Mouse (Mus musculus): ENCODE measurements around the gene Sall1.

The Sall1 gene

DNA sequence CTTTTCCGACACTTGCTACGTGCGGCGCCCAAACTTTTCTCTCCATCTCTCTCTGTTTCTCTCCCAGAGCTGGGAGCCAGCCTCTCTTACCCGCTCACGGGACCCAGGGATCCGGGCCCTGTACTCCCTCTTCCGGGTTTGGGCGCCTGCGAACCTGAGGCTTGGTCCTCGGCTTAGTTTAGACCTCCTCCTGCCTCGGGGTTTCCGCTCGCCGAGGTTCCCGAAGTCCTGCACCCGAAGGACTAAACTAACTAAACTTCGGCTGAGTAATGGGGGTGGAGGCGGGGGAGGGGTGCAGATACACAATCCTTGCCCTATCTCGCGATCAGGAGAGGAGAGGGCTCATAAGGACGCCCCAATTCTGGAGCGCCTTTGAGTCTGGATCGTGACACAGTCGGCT lies at the start of gene Sall1:
TSS of gene Sall1 (minus strand) at position 223 of the 400 bp plus-strand sequence.
- DNase-seq (ENCODE audit: low spot score), result no peak

DNA sequence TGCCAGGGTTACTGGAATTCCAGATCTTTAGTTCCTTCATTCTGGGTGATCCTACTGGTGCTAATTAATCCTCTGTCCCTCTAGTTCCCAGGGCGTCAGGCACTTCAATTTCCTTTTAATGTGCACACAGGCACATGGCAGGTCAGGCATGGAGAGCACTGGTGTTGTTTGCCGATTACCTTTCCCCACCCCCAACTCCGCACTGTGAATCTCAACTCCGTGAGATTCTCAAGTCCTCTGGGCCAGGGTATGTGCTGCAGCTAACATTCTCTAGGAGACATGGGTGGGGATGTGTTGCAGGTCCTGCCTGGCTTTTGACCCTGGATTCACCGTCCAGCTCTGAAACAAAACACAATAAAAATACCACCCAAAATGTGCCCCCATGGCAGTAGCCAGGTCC lies 46.0 kb upstream of the Sall1 start:
- DNase-seq (ENCODE audit: low spot score), result no peak

DNA sequence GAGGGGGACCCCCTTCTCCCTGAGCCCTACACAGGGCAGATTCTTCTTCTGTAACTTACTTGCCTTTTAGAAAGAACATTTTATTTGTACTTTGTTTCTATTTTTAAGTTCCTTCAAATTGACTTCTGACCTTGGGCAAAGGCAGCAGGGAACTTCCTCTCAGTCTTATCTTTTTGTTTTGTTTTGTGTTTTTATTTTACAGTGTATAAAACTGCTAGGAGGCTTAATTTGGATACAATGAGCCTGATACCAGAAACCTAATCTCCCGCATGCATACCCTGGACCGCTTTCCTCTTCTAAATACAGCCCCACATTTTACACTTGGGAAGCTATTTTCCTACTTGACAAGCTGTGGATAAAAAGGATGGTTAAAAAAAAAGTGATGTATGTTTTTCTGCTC lies 35.2 kb upstream of the Sall1 start:
- no peak for DNase-seq (ENCODE audit: low spot score)

DNA sequence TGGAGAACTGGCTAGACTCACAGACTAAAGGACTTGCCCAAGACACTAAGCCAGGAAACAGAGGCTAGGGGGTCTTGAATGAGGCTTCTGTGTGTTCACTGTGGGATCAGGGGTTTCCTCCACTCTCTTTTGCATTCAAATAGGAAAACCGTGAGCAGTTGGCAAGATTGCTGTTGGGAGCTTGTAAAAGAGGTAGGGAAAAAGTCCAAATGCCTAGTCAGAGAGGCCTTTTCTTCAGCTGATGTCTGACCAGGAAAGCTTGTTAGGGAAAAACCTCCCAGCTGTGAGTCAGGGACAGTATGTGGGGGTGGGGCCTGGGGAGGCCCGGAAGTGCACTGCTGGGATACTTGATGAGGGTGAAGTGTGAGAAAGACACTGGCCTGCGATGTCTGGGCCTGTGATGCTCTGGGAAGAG lies 29.0 kb upstream of the Sall1 start:
- DNase-seq (ENCODE audit: low spot score), result no peak

DNA sequence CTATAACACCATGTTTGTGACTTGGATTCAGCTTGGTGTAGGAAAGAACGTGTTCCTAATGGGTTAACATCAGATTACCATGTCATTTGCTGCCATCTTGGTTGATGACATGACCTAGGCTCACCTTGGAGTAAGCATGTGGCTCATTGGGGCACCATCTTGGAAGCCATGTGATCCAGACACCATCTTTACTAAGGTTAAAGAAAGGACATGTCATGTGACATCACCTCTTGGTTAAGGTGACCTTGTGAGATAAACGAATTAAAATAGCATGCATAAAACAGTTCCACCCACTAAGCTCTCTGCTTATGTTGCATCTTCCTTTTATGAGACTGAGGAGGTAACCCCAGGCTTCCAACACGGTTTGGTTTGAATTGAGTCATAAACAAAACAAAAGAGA lies 23.5 kb upstream of the Sall1 start:
- DNase-seq (ENCODE audit: low spot score), result no peak

DNA sequence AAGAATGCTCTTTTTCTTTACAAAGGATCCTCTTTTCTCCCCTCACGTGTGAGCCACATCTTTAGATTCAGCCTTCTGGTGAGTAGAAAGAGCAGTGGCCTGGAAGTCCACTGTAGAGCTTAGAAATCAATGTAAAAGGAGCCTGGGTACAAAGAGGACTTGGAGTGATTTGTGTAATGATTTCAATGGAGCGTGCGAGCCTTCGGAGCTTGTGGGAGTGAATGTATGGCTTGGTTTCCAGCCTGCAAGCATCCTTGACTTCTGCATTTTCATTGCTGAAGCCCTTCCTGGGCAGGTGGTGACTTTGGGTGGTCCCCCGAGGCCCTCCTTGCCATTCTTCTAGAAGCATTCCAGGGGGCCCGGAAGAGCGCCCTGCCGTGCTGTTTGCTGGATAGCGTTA lies 20.1 kb upstream of the Sall1 start:
- DNase-seq (ENCODE audit: low spot score), result no peak

DNA sequence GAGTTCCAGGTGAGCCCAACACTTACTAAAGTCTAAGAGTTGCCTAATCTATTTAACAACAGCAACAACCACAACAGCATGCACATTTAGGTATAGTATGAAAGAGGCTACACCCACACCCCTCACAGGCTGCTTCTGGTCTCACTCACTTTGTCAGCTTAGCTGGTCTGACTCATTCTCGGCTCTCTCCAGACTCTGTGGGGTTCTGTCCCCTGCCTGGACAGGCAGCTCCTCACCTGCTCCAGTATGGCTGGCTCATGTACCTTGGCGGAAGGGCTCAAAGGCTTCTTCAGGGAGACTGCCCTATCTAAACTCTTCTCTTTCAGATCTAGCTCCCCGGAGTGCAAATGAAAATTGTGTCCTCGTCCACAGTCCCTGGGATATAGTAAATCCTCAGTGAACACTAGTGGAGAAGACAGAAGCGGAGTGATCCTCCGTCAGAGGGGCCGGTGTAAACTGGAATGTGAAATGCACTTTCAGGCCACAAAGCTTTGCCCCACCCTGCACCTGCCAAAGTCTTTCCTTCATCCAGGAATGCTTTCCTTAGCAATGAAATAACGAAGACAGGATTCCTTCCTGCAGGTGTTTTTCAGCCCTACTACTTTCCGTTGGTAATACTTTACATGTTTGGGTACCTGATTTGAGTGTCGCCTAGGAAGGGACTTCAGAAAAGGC lies 19.5 kb upstream of the Sall1 start:
- DNase-seq (ENCODE audit: low spot score), result no peak

DNA sequence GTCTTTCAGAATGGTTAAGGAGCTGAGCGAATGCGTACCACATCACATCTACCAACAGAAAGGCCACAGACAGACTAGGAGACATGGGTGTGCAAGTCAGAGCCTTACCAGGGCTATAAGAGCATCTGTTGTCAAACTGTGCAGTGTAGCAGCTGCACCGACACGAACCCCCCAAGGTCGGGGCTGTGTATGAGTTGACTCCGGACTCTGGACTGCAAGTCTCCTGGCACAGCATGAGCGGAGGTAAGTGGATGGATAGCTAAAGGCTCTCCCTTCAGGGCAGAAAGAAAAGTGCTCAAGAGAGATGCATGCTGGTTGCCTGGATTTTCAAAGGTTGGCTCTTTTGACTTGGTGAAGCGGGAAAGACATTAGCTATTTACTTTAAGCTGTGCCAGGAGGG lies 16.8 kb upstream of the Sall1 start:
- no peak for DNase-seq (ENCODE audit: low spot score)

DNA sequence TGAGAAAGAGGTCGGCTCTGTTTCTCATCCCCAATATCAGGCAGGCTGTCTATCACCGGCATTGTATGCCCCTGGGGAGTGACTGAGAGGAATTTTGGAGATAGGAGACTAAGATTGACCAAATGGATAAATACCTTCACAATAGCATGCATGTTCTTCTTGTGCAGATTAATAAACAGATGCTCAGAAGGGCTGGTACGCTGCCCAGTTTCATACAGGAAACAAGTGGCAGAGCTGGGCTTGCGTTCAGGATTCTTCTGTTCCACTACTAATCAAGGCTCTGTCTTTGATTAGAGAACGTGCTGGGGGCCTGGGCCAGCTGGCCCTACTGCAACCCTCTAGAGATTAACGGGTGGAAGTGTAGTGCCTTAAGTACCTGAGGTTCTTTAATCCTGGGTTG lies 15.5 kb upstream of the Sall1 start:
- DNase-seq (ENCODE audit: low spot score), result no peak

DNA sequence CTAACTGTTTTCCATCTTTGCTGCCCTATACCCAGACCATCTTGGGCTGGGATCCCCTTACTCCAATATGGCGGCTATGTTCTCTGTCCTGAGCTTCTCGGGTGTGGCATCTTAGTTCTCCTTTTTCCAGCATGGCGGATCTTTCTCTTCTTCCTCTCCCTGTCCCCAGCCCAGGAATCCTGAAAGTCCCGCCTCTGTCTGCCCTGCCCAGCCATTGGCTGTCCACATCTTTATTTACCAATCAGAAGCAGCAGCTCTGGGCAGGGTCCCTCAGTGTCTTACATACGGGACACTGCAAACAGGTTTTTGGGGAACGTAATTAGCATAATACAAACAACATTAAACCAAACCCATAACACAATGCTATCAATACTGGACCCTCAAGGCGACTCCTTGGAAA lies 8.9 kb upstream of the Sall1 start:
- no peak for DNase-seq (ENCODE audit: low spot score)

DNA sequence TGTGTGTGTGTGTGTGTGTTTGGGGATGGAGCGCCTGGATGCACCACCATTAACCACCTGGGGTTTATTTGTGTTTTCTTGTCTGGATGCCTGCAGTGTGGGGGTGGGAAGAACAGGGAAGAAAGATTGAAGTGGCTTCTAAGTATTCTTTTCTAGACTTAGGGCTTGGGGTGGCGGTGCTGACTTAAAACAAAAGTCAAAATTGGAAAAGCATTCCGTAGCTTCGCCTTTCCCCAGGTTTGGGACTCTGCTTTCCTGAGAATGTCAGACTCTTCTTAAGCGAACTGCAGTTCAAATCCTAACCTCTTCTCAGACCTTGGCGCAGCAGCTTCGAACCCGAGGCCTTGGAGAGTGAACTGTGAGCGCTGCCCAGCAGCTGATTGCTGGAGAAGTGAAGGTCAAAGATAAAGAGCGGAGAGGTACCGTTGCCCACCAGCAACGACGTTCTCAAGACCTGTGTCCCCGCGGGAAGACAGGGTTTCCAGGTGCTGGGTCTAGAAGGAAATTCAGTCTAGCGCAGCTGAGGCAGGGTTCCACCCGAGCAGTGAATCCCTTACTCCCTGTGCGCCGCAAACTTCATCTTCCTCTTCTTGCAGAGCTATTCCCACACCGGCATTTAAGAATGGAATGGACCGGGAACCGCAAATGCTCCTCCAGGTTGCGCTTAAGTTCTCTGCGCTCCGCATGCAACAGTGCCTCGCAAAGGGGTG lies 2.8 kb upstream of the Sall1 start:
- DNase-seq (ENCODE audit: low spot score), result no peak

DNA sequence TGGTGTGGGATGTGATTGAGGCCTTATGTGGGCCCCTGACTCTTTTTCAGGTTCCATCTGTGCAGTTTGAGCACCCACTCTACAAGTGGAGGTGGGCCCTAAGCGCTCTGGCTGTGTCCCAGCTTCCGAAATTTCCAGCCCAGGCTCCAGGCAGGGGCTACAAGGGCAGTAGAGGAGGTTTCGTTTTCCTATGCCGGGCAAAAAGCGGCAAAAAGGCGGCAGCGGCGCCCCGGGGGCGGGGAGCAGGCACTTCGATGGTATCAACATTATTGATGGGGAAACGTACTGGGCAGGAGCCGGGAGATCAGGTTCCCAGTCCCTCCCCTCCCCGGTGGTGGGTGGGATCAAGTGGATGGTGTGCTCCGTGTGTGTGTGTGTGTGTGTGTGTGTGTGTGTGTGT lies 2.3 kb upstream of the Sall1 start:
- no peak for DNase-seq (ENCODE audit: low spot score)

DNA sequence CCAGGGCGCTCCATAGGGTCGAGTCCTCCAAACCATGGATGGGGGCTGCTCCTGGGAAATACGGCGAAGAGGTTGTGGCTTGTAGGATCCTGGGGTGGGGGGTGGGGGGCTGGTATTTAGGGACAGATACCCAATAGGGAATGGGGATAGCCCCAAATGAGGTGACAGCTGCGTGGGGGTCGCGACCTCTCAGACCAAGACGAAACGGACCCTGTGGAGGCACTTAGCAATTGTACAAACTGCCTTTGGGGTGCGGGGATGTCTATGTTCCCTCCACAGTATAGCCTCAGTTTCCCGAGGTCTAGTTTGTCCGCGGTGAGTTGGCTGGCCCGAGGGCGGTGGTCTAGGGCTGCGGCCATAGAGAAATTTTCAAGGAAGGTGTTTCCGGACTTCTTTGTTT lies 1.8 kb upstream of the Sall1 start:
- no peak for DNase-seq (ENCODE audit: low spot score)

DNA sequence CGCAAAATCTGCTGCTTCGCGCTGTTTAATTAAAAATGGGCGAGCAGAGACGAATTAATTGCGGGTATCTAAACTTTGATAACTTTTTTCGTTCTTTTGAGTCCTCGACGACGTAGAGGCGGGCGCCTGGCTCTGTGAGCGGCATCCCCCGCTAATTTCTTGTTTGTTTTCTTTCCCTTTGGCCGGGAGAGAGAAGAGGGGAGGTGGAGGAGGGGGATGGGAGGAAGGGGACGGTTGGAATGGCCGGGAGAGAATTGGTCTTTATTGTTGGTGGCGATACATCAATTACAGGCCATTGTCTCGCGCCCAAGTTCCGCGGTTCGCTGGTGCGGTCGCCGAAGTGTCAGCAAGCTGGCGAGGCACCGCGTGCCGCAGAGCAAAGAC lies 1.2 kb upstream of the Sall1 start:
- DNase-seq (ENCODE audit: low spot score), result no peak

DNA sequence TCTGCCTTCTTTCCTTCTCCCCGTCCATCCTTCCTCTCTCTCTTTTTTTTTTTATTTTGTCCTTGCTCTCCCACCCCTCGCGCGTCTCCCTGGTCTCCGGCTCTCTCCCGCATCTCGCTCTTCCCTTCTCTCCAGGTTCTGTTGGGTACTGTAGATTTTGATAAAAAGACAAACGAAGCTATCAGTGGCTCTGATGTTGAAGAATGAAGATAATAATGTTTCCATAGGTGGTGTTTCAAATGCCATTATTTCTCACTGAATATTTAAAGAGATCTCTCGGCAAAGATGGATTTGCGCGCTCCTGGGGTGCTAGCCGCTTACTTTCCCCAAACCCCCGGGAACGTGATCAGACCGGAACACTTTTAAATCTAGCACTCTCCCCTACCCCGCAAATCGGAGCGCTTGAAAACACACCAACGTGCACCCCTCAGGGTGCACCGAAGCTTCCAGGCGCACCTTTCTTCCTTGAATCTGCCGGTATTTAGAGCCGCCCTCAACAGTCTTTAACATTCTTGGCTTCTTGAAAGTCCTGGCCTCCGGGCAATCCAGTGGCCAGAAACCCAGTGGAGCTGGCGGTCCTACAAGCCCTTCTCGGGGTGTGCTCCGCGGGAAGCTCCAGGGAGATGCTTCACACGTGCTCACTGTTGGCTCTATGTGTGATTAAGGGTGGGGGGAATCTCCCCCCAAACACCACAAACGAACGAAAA lies 702 bp upstream of the Sall1 start:
- DNase-seq (ENCODE audit: low spot score), result no peak

DNA sequence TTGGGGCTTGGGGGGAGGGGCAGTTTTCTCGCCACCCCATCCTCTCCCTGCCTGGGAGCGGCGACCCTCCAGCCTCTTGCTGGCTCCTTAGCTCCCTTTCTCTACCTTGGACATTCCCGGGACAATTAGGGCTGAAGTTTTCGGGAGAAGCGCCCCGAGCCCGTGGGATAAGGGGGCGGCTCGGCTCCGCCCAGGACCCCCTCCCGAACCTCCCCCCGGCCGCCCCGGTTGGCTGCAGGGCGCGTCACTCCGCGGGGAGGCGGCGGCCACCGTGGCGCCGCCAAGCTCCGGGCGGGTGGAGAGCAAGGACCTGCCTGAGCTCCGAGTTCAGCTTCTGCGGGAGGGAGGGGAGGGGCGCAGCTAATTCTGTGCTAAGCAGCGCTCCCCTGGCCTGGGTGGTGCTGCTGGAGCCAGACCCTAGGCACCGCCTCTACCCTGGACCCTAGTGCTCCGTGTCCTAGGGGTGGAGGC lies 556 bp downstream of the Sall1 start:
- DNase-seq (ENCODE audit: low spot score), result peak; percentile 77

DNA sequence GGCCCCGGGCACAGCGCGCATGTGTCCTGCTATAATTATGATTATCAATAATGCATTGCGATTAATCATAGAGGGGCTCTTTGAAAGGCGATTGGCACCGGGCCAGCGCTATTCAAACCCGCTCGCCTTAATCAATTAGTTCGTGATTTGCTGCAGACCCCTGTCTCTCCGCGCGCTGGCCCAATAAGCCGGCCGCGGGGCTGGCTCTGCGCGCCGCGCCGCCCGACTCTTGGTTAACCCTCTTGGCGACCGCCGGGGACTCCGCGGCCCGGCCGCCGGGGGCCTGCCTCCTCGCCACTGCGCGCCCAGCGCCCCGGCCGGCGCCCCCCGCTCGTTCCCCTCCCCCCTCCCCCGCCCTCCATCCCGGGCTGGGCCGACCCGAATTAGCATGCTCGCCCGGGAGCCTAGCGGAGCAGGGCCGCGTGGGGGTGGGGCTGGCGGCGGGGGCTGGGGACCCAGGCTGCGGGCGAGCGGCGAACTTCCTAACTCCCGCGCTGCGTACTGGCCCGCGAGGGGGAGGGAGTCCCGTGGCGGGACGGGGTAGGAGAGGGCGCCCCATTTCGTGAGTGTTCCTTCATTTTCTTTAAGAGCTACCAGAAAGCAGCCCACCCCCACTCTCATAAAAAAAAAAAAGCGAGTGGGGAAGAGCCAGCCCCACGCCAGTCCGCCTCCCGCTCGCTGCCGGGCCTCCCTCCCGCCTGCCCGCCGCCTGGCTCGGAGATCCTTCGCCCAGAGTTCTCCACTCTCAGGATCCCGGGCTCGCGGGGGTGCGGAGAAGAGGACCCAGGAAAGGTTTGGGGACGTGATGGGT lies 1.2 kb downstream of the Sall1 start:
- DNase-seq (ENCODE audit: low spot score), result peak; percentile 86

DNA sequence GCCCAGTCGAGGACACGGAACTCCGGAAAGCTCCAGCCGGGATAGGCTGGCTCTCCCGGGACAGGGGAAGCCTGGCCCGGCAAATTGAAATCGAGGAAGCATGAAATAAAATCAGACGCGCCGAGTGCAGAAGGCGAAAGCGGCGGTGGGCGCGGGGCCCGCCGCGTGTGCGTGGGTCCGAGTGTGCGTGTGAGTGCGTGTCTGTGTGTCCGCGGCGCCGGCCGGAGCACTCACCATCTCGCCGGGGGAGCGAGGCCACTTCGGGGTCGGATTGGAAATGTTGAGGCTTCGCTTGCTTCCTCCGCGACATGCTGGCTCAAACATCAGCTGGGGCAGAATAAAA lies 1.9 kb downstream of the Sall1 start:
- DNase-seq (ENCODE audit: low spot score), result no peak

DNA sequence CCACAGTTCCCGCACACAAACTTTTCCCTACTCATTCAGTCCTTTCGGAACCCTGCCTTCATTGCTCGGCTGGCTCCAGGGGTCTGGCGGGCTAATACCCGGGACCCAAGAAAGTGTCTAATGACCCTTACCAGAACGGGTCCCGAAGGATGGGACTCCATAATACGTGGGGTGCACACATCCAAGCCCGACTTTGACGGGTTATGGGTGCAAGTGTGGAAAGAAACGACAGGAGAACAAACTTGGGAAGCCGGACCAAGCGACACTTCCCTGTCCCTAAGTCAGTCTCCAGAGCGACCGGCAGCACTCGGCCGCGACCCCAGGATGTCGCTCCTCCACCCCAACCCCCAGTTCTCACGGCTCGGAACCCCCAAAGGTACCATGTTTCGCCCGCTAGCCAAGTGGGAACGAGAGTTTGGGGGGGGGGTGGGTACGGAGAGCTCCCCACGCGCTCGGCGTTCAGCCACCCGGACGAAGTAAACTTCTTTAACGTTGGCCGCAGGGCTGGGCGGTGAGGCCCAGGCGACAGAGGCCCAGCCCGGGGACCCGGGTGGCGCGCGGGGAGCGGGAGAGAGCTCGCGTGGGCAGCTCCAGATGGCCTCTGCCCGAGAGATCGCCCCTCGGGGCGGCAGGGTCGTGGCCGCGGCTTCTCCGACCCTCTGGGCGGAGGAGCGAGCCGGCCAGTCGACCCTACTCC lies 2.4 kb downstream of the Sall1 start:
- DNase-seq (ENCODE audit: low spot score), result no peak

DNA sequence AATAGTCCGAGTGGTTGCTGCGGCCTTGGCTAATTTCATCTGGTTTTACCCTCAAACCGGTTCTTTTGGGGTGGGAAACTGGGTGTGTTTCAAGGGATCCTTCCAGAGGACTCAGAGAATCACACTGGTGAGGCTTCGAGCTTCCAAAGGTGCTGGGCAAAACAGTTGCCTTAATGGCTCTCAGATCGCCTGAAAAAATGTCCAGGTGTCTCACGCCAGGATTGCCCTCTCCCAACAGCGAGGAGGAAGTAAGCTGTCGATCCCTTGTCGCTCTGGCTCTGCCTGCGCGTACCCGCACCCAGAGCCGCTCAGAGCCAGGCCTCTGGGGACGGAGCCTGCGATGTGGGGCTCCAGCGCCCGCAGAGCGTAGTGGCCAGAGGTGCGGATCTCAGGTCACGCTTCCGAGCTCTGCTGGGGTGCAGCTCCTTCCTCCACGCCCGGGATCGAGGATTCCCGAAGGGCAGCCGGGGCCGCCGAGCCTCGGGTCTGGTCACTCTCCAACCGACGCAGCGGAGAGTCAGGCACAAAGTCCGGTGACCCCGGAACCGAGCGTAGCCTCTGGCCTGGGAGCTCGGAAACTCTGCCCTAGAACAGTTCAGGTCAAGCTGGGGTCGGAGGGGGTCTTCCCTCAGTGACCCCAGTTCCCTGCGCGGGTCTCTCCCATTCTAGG lies 3.1 kb downstream of the Sall1 start:
- no peak for DNase-seq (ENCODE audit: low spot score)

DNA sequence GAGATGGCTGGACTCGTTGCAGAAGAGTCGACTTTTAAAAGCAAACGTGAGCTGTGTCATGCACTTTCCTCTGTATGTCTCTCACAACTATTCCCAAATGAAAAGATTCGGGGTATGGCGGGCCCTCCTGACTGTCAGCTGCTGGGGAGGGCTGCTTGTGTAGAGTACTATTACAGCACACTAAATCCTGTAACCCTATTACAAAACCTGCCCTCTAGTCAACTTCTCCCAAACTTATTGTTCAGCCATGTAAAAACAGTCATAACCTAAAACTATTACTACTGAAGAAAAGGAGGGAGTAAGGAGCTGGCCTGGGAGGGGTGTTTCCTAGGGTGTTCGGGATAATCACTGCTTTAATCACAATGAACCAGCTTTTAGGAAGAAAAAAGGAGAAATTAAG lies 4.1 kb downstream of the Sall1 start:
- DNase-seq (ENCODE audit: low spot score), result no peak
